Mouse (Mus musculus): Measurements from ENCODE around the gene Gm16867.
"Not testable (repeated sequence)": the region's sequence is repeated elsewhere in the genome, so short reads cannot be mapped to it uniquely, and the experiment has no call there.

Gene Gm16867

GRCm38 (mm10) chr14:69467612-69468366, 35.4 kb downstream of the Gm16867 start:
- DNase-seq (ENCODE audit: low spot score in 2 of 2) = not testable (repeated sequence)

DNA sequence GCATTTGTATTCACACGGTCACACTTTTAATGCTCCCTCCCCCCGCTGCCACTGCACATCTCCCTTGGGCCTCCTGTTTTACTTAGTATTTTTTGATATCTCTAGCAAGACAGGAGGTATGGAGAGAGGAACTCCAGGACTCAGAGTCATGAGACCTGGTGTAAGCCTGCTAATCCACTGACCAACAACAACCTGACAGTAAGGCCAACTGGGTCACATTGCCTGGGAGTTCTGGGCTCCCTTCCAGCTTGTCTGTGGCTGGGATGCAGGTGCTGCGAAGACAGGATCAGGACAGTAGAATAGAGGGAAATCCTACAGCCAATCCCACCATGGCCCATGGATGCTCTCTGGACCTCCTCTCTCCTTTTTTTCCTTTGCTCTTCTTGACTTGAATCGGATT, 38.7 kb downstream of the Gm16867 start:
- not testable (repeated sequence) for DNase-seq (ENCODE audit: low spot score in 2 of 2)

- DNase-seq (ENCODE audit: low spot score in 2 of 2) = not testable (repeated sequence)
Observed at GRCm38 (mm10) chr14:69457691-69458090, 45.5 kb downstream of the Gm16867 start.

DNA sequence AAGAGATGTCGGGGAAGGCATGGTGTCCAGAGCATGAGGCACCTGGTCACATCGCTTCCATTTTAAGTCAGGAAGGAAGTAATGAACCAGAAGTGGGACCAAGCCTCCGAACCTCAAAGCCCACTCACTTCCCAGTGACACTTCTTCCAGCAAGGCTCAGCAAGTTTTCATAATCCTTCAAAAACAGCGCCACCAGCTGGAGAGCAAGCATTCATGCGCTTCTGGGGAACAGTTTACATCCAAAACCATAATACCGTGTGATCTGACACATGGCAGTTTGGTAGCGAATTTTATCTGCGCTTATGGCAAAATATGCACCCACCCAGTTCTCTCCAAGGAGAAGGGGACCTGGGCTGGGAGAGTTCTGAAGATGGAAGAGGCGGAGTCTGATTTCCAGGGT, 48.5 kb downstream of the Gm16867 start:
- DNase-seq (ENCODE audit: low spot score in 2 of 2) = not testable (repeated sequence)

DNA sequence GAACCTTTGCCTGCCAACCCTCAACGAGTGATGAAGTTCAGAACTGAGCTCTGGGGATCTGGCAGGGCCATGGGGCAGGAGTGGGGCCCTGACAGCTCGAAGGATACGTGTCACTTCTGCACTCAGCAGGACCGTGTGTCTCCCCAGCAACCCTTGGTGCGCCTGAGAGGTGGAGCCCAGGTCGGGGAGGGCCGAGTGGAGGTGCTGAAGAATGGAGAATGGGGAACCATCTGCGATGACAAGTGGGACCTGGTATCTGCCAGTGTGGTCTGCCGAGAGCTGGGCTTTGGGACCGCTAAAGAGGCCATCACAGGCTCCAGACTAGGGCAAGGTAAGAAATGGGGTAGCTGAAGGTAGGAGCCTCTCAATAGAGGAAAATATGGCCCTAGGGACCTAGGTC, 54.3 kb downstream of the Gm16867 start:
- not testable (repeated sequence) for DNase-seq (ENCODE audit: low spot score in 2 of 2)

DNA sequence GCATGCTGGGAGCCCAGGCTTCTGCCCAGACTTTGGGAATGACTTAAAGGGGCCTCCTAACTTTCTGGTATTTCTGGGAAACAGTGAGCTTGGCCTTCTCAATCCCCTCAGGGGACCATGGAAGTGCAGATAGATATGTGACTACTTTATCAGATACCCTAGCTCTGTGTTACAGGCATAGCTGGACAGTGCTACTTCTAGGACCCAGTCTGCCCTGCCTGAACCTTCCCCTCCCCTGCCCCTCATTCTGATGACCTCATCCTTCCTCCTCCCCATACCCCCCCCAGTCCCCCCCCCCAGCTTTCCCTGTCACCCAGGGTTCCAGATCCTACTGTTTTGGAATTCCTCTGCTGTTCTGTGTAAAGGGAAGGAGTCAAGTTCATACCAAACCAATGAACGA, 56.2 kb downstream of the Gm16867 start:
- not testable (repeated sequence) for DNase-seq (ENCODE audit: low spot score in 2 of 2)

DNA sequence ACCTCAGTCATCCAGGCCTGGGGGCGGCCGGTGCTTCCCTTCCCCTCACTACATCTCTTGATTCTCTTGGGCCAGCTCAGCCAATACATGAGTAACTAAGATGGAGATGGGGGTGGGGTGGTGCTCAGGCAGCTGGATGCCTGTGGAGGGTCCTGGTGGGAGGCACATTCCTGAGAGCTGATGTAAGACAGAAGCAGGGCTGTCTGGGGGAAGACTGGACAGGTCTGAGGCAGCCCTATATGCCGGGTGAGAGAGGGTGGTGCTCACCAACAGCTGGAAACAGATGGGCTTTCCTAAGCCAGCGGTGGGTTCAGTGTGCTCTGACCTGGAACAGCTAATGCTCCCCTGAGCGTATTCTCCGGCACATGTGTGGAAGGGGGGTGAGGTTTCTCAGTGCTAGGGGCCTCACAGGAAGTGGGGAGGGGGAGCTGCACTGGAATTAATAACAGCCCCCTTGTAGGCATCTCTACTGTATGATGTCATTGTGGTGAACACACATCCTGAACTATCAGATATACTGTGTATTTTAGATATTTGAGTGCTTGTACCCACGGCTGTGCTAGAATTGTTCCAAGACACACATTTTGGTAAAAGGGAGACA, 60.0 kb downstream of the Gm16867 start:
- DNase-seq (ENCODE audit: low spot score in 2 of 2) = not testable (repeated sequence)

DNA sequence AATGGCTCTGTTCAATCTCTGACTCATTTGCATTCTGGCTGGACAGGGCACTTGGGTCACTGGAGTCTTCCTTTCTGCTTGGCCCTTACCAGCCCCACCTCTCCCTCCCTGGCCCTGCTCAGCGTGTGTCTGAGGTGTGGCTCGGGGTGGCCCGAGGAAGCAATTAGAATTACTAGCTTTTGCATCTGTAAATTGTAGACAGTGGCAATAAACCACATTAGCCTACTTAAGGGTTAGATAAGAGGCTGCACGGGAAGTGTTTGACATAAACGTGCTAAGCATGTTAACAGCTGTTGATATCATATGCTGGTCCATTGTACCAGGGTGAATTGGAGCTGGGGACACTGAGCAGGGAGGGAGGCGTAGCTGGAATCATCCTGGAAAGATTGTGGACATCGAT, 62.2 kb downstream of the Gm16867 start:
- DNase-seq (ENCODE audit: low spot score in 2 of 2) = not testable (repeated sequence)

DNA sequence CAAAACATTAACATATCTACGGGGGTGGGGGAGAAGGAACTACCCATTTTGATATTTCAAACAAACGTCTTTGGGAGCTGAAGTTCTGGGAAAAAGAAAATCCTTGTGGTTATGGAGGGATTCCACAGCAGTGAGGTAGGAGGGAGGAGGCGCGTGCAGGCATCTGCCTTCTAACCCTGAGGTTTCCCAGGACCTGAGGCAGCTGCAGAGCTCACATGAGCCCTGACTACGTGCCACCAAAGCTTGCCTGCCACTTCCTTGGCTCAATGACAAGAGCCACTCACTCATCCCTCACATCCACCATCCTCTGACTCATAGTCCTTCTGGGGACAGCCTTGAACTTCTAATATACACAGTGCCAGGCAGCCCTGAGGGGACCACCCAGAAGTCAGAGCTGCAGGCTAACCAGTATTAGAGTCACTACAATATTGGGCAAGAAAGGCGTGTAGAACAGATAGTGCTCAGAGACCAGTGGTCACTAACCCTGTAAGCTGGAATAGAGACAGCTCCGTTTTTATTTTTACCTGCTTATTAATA, 64.4 kb downstream of the Gm16867 start:
- DNase-seq (ENCODE audit: low spot score in 2 of 2) = not testable (repeated sequence)

GRCm38 (mm10) chr14:69421003-69421402, 82.2 kb downstream of the Gm16867 start:
- not testable (repeated sequence) for DNase-seq (ENCODE audit: low spot score in 2 of 2)

DNA sequence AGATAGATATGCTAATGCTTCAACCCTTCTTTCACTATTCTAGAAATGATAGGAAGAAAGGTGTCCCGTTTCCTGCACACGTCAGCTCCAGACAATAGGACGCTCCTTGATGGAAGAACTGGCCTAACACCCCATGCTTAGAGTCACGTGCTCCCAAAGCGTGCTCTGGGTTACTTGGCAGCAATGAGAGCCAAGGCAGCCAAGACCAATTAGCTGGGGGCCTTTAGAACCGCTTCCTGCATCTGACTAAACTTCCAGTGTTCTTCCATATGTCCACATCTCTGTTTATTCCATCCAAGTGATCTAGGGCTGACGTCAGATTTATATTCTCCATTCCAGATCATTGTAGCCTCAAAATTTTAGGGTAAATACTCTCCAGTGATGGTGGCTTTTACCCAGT, 85.6 kb downstream of the Gm16867 start:
- not testable (repeated sequence) for DNase-seq (ENCODE audit: low spot score in 2 of 2)
